Mouse (Mus musculus) E14TG2a.4 (cell line): ENCODE data around the gene Ccser2.
"Not testable (repeated sequence)": the region's sequence is repeated elsewhere in the genome, so short reads cannot be mapped to it uniquely, and the experiment has no call there.

ENCODE experiments used
- CTCF ChIP-seq: conservative IDR thresholded peaks from 2 replicates; pipeline ENCODE4 v1.5.1; 2014; ENCODE audit warnings: low read length
- NANOG ChIP-seq: IDR thresholded peaks from 2 replicates; pipeline ENCODE4 v1.6.1; 2014; ENCODE audit warnings: borderline replicate concordance, low read length, mixed read lengths

GRCm38 (mm10) chr14:37000780-37001179, 32.2 kb upstream of the Ccser2 start:
- TF ChIP-seq CTCF, NANOG: not testable (repeated sequence)
